Mouse (Mus musculus) midbrain, embryonic 16.5 days (tissue): ENCODE measurements around the gene Cyp2w1. TPM values are rescaled to one million over a fixed set of nuclear protein-coding genes. Genes with fewer than 3 reads are reported as not detected.

Experiments
- ATAC-seq: fragments of 200-750 bp; cut with Nextera tagmentation; 2 replicates; pipeline ENCODE4 v1.8.0; 2017; ENCODE audit warnings: moderate TSS enrichment
- H3K27ac ChIP-seq: fragments of 300-500 bp; sonication (generic); 2 replicates; pipeline ENCODE4 v1.5.1; 2014; ENCODE audit warnings: mild to moderate bottlenecking, low read length, mixed read lengths
- H3K27me3 ChIP-seq: fragments of 300-500 bp; sonication (generic); 2 replicates; pipeline ENCODE4 v1.6.1; 2014; ENCODE audit warnings: low read depth, low read length, mixed read lengths; ENCODE audit not compliant: control insufficient read depth, insufficient read depth
- H3K36me3 ChIP-seq: fragments of 300-500 bp; sonication (generic); 2 replicates; pipeline ENCODE4 v1.6.1; 2014; ENCODE audit warnings: mild to moderate bottlenecking, low read length, moderate library complexity, mixed read lengths; ENCODE audit not compliant: control insufficient read depth, insufficient read depth
- H3K4me1 ChIP-seq: fragments of 300-500 bp; sonication (generic); 2 replicates; pipeline ENCODE4 v1.6.1; 2014; ENCODE audit warnings: mild to moderate bottlenecking, low read length, mixed read lengths; ENCODE audit not compliant: control insufficient read depth, insufficient read depth
- H3K4me2 ChIP-seq: fragments of 300-500 bp; sonication (generic); 2 replicates; pipeline ENCODE4 v1.6.1; 2014; ENCODE audit warnings: mild to moderate bottlenecking, low read length, mixed read lengths
- H3K4me3 ChIP-seq: fragments of 300-500 bp; sonication (generic); 2 replicates; pipeline ENCODE4 v1.5.1; 2014; ENCODE audit warnings: low read depth, mild to moderate bottlenecking, low read length, moderate library complexity, mixed read lengths
- H3K9ac ChIP-seq: fragments of 300-500 bp; sonication (generic); 2 replicates; pipeline ENCODE4 v1.6.1; 2014; ENCODE audit warnings: low read depth, low read length, mixed read lengths
- H3K9me3 ChIP-seq: fragments of 300-500 bp; sonication (generic); replicated peaks from 2 replicates; pipeline ENCODE4 v1.6.1; 2014; ENCODE audit warnings: mild to moderate bottlenecking, low read length, mixed read lengths; ENCODE audit not compliant: control insufficient read depth, poor library complexity, severe bottlenecking
- WGBS: fragments of 180-500 bp; shearing (Covaris S2); extraction: QIAGEN DNeasy Blood & Tissue Kit; methylation state at CpG from one replicate; pipeline ENCODE4 v1.1.7; 2014; 5-methylcytosine and 5-hydroxymethylcytosine counted together
- polyA plus RNA-seq: library from polyadenylated mRNA; unstranded; fragments of >200 nt; fragmentation: Nextera tagmentation; extraction: Ambion mirVana; gene quantifications from 2 replicates; pipeline ENCODE4 v1.2.1, GENCODE M21; 2015

Gene Cyp2w1
- polyA plus RNA-seq, 1 experiment from 2014 or later: not detected

GRCm38 (mm10) chr5:139317751-139318504 lies 34.5 kb upstream of the Cyp2w1 start:
- no peak for ATAC-seq
- H3K4me1 ChIP-seq: no peaks in the 10 kb centered on the region
- no peaks in the 10 kb centered on the region for H3K27me3 ChIP-seq
- no peaks in the 10 kb centered on the region for H3K36me3 ChIP-seq
- no peaks in the 10 kb centered on the region for H3K9me3 ChIP-seq
- no peak overlapping the region for H3K9ac ChIP-seq
- 64% methylated on average over 21 of the region's 21 CpGs for WGBS
- no peak overlapping the region for H3K4me2 ChIP-seq
- no peak overlapping the region for H3K27ac ChIP-seq
- H3K4me3 ChIP-seq: no peak overlapping the region

- no peak for ATAC-seq
- no peak overlapping the region for H3K4me3 ChIP-seq
- no peaks in the 10 kb centered on the region for H3K36me3 ChIP-seq
- 79% methylated on average over 7 of the region's 7 CpGs for WGBS
- no peak overlapping the region for H3K9ac ChIP-seq
- H3K27ac ChIP-seq: no peak overlapping the region
- no peaks in the 10 kb centered on the region for H3K9me3 ChIP-seq
- peaks cover 12% of the 10 kb centered on the region for H3K4me1 ChIP-seq
- no peak overlapping the region for H3K4me2 ChIP-seq
- H3K27me3 ChIP-seq: peaks cover 5% of the 10 kb centered on the region; the same call in 1 of the 2 replicates
Observed at GRCm38 (mm10) chr5:139320424-139320823, 32.0 kb upstream of the Cyp2w1 start.

- H3K36me3 ChIP-seq: no peaks in the 10 kb centered on the region
- H3K27me3 ChIP-seq: peaks cover 8% of the 10 kb centered on the region; the same call in 1 of the 2 replicates
- no peaks in the 10 kb centered on the region for H3K9me3 ChIP-seq
- H3K4me1 ChIP-seq: peaks cover 15% of the 10 kb centered on the region
- no peak overlapping the region for H3K4me2 ChIP-seq
- WGBS: 85% methylated on average over 6 of the region's 6 CpGs
- no peak for ATAC-seq
- H3K27ac ChIP-seq: no peak overlapping the region
- H3K4me3 ChIP-seq: no peak overlapping the region
- no peak overlapping the region for H3K9ac ChIP-seq
Observed at GRCm38 (mm10) chr5:139321331-139321730, 31.1 kb upstream of the Cyp2w1 start.

- H3K27me3 ChIP-seq: peaks cover 8% of the 10 kb centered on the region; the same call in 1 of the 2 replicates
Observed at GRCm38 (mm10) chr5:139323260-139323924, 29.0 kb upstream of the Cyp2w1 start.

GRCm38 (mm10) chr5:139324045-139324491 lies 28.3 kb upstream of the Cyp2w1 start:
- H3K4me2 ChIP-seq: peak overlapping the region; percentile 69
- H3K9ac ChIP-seq: peak overlapping the region; percentile 91
- H3K4me1 ChIP-seq: peaks cover 15% of the 10 kb centered on the region
- 49% methylated on average over 5 of the region's 5 CpGs for WGBS
- ATAC-seq: no peak
- H3K27me3 ChIP-seq: peaks cover 8% of the 10 kb centered on the region; the same call in 1 of the 2 replicates
- H3K36me3 ChIP-seq: no peaks in the 10 kb centered on the region
- H3K9me3 ChIP-seq: no peaks in the 10 kb centered on the region
- H3K4me3 ChIP-seq: peak overlapping the region; percentile 80
- peak overlapping the region; percentile 78 for H3K27ac ChIP-seq

More at GRCm38 (mm10) chr5:139323260-139323924, 29.0 kb upstream of the Cyp2w1 start:
- Histone ChIP-seq H3K36me3 (no peaks in the 10 kb centered on the region), H3K9ac (peak overlapping the region; percentile 91), H3K4me2 (peak overlapping the region; percentile 69), H3K4me3 (peak overlapping the region; percentile 80; the same call in 1 of the 2 replicates), H3K27ac (no peak overlapping the region), H3K9me3 (no peaks in the 10 kb centered on the region), H3K4me1 (peaks cover 15% of the 10 kb centered on the region)
- no peak for ATAC-seq
- WGBS: 79% methylated on average over 9 of the region's 9 CpGs

- H3K36me3 ChIP-seq: no peaks in the 10 kb centered on the region
- H3K4me2 ChIP-seq: peak overlapping the region; percentile 69
- WGBS: 2% methylated on average over 57 of the region's 62 CpGs
- H3K9me3 ChIP-seq: no peaks in the 10 kb centered on the region
- H3K27me3 ChIP-seq: peaks cover 8% of the 10 kb centered on the region; the same call in 1 of the 2 replicates
- H3K27ac ChIP-seq: peak overlapping the region; percentile 78
- H3K9ac ChIP-seq: peak overlapping the region; percentile 91
- peak overlapping the region; percentile 80 for H3K4me3 ChIP-seq
- ATAC-seq: peak; percentile 55
- peaks cover 15% of the 10 kb centered on the region for H3K4me1 ChIP-seq
Observed at GRCm38 (mm10) chr5:139324691-139325394, 27.6 kb upstream of the Cyp2w1 start.

GRCm38 (mm10) chr5:139325395-139325966 lies 26.9 kb upstream of the Cyp2w1 start, which contains the start of gene Adap1:
Gene Adap1, minus strand, starts transcription at chr5:139325622.
- Histone ChIP-seq H3K27me3 (peaks cover 8% of the 10 kb centered on the region; the same call in 1 of the 2 replicates), H3K4me2 (peak within 1 kb of the TSS; percentile 69), H3K9me3 (no peaks in the 10 kb centered on the region), H3K4me1 (peaks cover 15% of the 10 kb centered on the region), H3K4me3 (peak within 1 kb of the TSS; percentile 80), H3K9ac (peak within 1 kb of the TSS; percentile 91), H3K36me3 (no peaks in the 10 kb centered on the region), H3K27ac (peak within 1 kb of the TSS; percentile 78)
- peak; percentile 82 for ATAC-seq
- WGBS: 2% methylated on average over 55 of the region's 61 CpGs

- WGBS: 60% methylated on average over 13 of the region's 13 CpGs
- H3K9me3 ChIP-seq: no peaks in the 10 kb centered on the region
- peak overlapping the region; percentile 69 for H3K4me2 ChIP-seq
Observed at GRCm38 (mm10) chr5:139326111-139326696, 26.2 kb upstream of the Cyp2w1 start.

More at GRCm38 (mm10) chr5:139326111-139326696, 26.2 kb upstream of the Cyp2w1 start:
- Histone ChIP-seq H3K27ac (peak overlapping the region; percentile 78; the same call in 1 of the 2 replicates), H3K27me3 (peaks cover 8% of the 10 kb centered on the region; the same call in 1 of the 2 replicates), H3K9ac (no peak overlapping the region), H3K36me3 (no peaks in the 10 kb centered on the region), H3K4me1 (peaks cover 15% of the 10 kb centered on the region), H3K4me3 (no peak overlapping the region)
- no peak for ATAC-seq
